Mouse (Mus musculus): Measurements from ENCODE around the gene Rorc.

The Rorc gene

GRCm38 (mm10) chr3:94372641-94373040, at the start of gene Rorc:
Rorc (plus strand) TSS chr3:94372794.
- DNase-seq (ENCODE audit: low spot score in 2 of 2), result peak; percentile 43 to 64

- DNase-seq (ENCODE audit: low spot score in 2 of 2), result no peak
Observed at GRCm38 (mm10) chr3:94328681-94329080, 43.9 kb upstream of the Rorc start.

- no peak for DNase-seq (ENCODE audit: low spot score in 2 of 2)
Observed at GRCm38 (mm10) chr3:94334442-94334841, 38.2 kb upstream of the Rorc start.

GRCm38 (mm10) chr3:94338522-94338921, 34.1 kb upstream of the Rorc start:
- DNase-seq (ENCODE audit: low spot score in 2 of 2), result no peak

- DNase-seq (ENCODE audit: low spot score in 2 of 2), result no peak
Observed at GRCm38 (mm10) chr3:94341959-94342422, 30.6 kb upstream of the Rorc start, which contains the start of gene Them5. Them5 (plus strand) TSS chr3:94342099.

- DNase-seq (ENCODE audit: low spot score in 2 of 2), result no peak
Observed at GRCm38 (mm10) chr3:94342552-94342951, 30.0 kb upstream of the Rorc start.

- no peak for DNase-seq (ENCODE audit: low spot score in 2 of 2)
Observed at GRCm38 (mm10) chr3:94344182-94344581, 28.4 kb upstream of the Rorc start.

- DNase-seq (ENCODE audit: low spot score in 2 of 2), result no peak
Observed at GRCm38 (mm10) chr3:94344897-94345296, 27.7 kb upstream of the Rorc start.

- no peak for DNase-seq (ENCODE audit: low spot score in 2 of 2)
Observed at GRCm38 (mm10) chr3:94348146-94348545, 24.4 kb upstream of the Rorc start.

GRCm38 (mm10) chr3:94360812-94361211, 11.8 kb upstream of the Rorc start:
- no peak for DNase-seq (ENCODE audit: low spot score in 2 of 2)

GRCm38 (mm10) chr3:94362138-94362537, 10.5 kb upstream of the Rorc start, which contains the start of gene C2cd4d:
C2cd4d (plus strand) TSS chr3:94362438.
- no peak for DNase-seq (ENCODE audit: low spot score in 2 of 2)

- peak; percentile 17 to 40 for DNase-seq (ENCODE audit: low spot score in 2 of 2)
Observed at GRCm38 (mm10) chr3:94363291-94364153, 9.1 kb upstream of the Rorc start.

- DNase-seq (ENCODE audit: low spot score in 2 of 2), result no peak
Observed at GRCm38 (mm10) chr3:94364154-94364526, 8.5 kb upstream of the Rorc start.

- peak; percentile 57 to 75 for DNase-seq (ENCODE audit: low spot score in 2 of 2)
Observed at GRCm38 (mm10) chr3:94366761-94367160, 5.8 kb upstream of the Rorc start.

- no peak for DNase-seq (ENCODE audit: low spot score in 2 of 2)
Observed at GRCm38 (mm10) chr3:94367511-94367910, 5.1 kb upstream of the Rorc start.

GRCm38 (mm10) chr3:94368631-94369030, 4.0 kb upstream of the Rorc start:
- no peak for DNase-seq (ENCODE audit: low spot score in 2 of 2)

GRCm38 (mm10) chr3:94369709-94370108, 2.9 kb upstream of the Rorc start:
- DNase-seq (ENCODE audit: low spot score in 2 of 2), result no peak

- DNase-seq (ENCODE audit: low spot score in 2 of 2), result peak; percentile 68 to 89
Observed at GRCm38 (mm10) chr3:94371637-94372036, 957 bp upstream of the Rorc start.

- DNase-seq (ENCODE audit: low spot score in 2 of 2), result no peak
Observed at GRCm38 (mm10) chr3:94372038-94372437, 556 bp upstream of the Rorc start.

- no peak for DNase-seq (ENCODE audit: low spot score in 2 of 2)
Observed at GRCm38 (mm10) chr3:94373090-94373489, 496 bp downstream of the Rorc start.

GRCm38 (mm10) chr3:94373597-94374011, 1.0 kb downstream of the Rorc start:
- DNase-seq (ENCODE audit: low spot score in 2 of 2), result peak; percentile 24 to 60

- no peak for DNase-seq (ENCODE audit: low spot score in 2 of 2)
Observed at GRCm38 (mm10) chr3:94374636-94375035, 2.0 kb downstream of the Rorc start.

- DNase-seq (ENCODE audit: low spot score in 2 of 2), result no peak
Observed at GRCm38 (mm10) chr3:94375146-94375545, 2.6 kb downstream of the Rorc start.

All from urinary bladder, postnatal 36 days (tissue).